21 mouse cellular contexts compared by ENCODE assay signal in the genomic region with DNA sequence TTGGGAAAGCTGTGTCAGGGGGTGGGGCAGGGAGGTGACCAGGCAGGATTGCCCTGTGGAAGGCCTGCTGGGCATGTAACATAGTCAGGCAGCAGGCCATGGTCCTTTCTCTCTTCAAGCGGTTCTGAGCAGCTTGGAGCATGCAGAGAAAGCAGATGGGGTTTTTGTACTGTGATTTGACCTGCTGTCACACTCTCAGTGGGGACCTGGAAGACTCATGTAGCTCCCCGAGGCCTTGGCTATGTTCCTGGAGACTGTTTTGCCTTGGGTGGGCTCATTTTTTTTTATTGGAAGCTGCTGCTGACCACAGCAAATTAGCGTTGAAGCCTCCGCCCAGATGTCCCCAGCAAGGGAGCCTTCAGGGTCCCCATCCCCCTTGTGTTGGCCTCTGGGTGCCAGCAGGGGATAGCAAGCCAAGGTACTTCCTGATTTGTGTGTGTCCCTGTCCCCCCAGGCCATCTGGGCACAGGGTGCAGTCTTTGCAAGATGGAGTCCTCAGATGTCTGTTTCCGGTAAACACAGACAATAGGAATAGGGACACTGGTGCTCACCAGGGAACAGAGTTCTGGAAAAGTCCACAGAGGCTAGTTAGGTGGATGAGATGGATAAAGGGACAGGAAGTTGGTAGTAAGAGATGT. TPM values are rescaled to one million over a fixed set of nuclear protein-coding genes. Genes with fewer than 3 reads are reported as not detected.
A peak's percentile ranks its signal among the peaks of the same experiment; 100 is the strongest.
DNase-seq lines count a peak whose midpoint lies in the region; ATAC-seq and TF ChIP-seq lines count a peak whose summit lies in the region.
"Had no signal": no experiment of that assay in that cellular context is flagged by ENCODE, and none has a peak within 500 bp of the region (broad histone marks: within the 10 kb centered on the region; RNA-seq: fewer than 3 reads in every experiment).

No protein-coding gene starts in this region.

- no peak overlapping the region for H3K4me3 ChIP-seq in gastrocnemius, adult 2 months
- H3K4me3 ChIP-seq in hindbrain, embryonic 15.5 days: no peak overlapping the region
- H3K4me3 ChIP-seq in heart, embryonic 10.5 days: no peak overlapping the region
- H3K4me3 ChIP-seq: embryonic facial prominence, embryonic 12.5 days; liver, embryonic 13.5 days; myocyte had no signal

- no peak overlapping the region for H3K4me2 ChIP-seq in hindbrain, embryonic 15.5 days
- H3K4me2 ChIP-seq: embryonic facial prominence, embryonic 12.5 days; liver, embryonic 13.5 days had no signal

- intact Hi-C loops in gastrocnemius, adult 2 months (cut with DNase I): no loop called here

- peak; percentile 66; the same call in 1 of the 2 replicates for ATAC-seq in hindbrain, embryonic 15.5 days (ENCODE audit: low FRiP score, low read depth)
- ATAC-seq: inflammation-experienced regulatory T-cells, adult 6 months had no signal

- TF ChIP-seq CTCF in gastrocnemius, adult 2 months (IDR thresholded peaks at IDR 0.05): no peak

- H3K27ac ChIP-seq in gastrocnemius, adult 2 months: peak overlapping the region; percentile 28; the same call in 1 of the 2 replicates
- H3K27ac ChIP-seq in hindbrain, embryonic 15.5 days (replicated peaks): no peak overlapping the region
- H3K27ac ChIP-seq in heart, embryonic 10.5 days: no peak overlapping the region
- H3K27ac ChIP-seq: embryonic facial prominence, embryonic 12.5 days; kidney, postnatal 0 days; liver, embryonic 13.5 days had no signal

- no peak for DNase-seq in gastrocnemius, adult 2 months
- DNase-seq in gastrocnemius, adult 8-10 months (ENCODE audit: low spot score in 2 of 2): no peak
- DNase-seq in brain, adult 2 months (ENCODE audit: low read depth, low spot score): peak; percentile 99
- DNase-seq in cerebellum, adult 8-10 months: peak; percentile 95
- DNase-seq in testis, postnatal 14 days (ENCODE audit: low spot score): no peak
- no peak for DNase-seq in frontal cortex, postnatal 10 days (ENCODE audit: low spot score in 2 of 2)
- DNase-seq in heart, embryonic 10.5 days (ENCODE audit: low spot score): no peak
- DNase-seq: layer of hippocampus, adult 9-11 months; liver, embryonic 13.5 days; lung, postnatal 10 days; thymus, postnatal 25 days had no signal

- H3K36me3 ChIP-seq in hindbrain, embryonic 15.5 days: no peaks in the 10 kb centered on the region
- H3K36me3 ChIP-seq in heart, embryonic 10.5 days: no peaks in the 10 kb centered on the region
- H3K36me3 ChIP-seq: embryonic facial prominence, embryonic 12.5 days; liver, embryonic 13.5 days had no signal

- H3K4me1 ChIP-seq in hindbrain, embryonic 15.5 days (replicated peaks): peaks cover 2% of the 10 kb centered on the region; the same call in 1 of the 2 replicates
- H3K4me1 ChIP-seq in heart, embryonic 10.5 days: peaks cover 15% of the 10 kb centered on the region; the same call in 1 of the 2 replicates

- no peak overlapping the region for H3K9ac ChIP-seq in hindbrain, embryonic 15.5 days
- H3K9ac ChIP-seq: embryonic facial prominence, embryonic 12.5 days; liver, embryonic 13.5 days had no signal

- H3K9me3 ChIP-seq in hindbrain, embryonic 15.5 days: no peaks in the 10 kb centered on the region
- no peaks in the 10 kb centered on the region for H3K9me3 ChIP-seq in heart, embryonic 10.5 days
- H3K9me3 ChIP-seq: embryonic facial prominence, embryonic 12.5 days; liver, embryonic 13.5 days had no signal

- 30% methylated on average over 5 of the region's 5 CpGs for WGBS in hindbrain, embryonic 15.5 days
- WGBS in heart, embryonic 10.5 days: 64% methylated on average over 5 of the region's 5 CpGs

- peaks cover 15% of the 10 kb centered on the region for H3K27me3 ChIP-seq in hindbrain, embryonic 15.5 days
- no peaks in the 10 kb centered on the region for H3K27me3 ChIP-seq in heart, embryonic 10.5 days (ENCODE audit: insufficient read depth, poor library complexity, severe bottlenecking)
- H3K27me3 ChIP-seq: embryonic facial prominence, embryonic 12.5 days had no signal

RNA-seq across cellular contexts. Expression of a gene that starts 13.9 kb away (rescaled TPM):
- 10 to 100 TPM in 1 of 2 experiments, 1 to 10 TPM in 1; 9.5 to 14.0 TPM for total RNA-seq in gastrocnemius, adult 2 months (2021)
- total RNA-seq in gastrocnemius, adult 8-10 months (2022): 1 to 10 TPM; 4.5 to 8.4 (median 7.1) TPM
- 18.6 and 20.7 TPM in 2 replicates for polyA plus RNA-seq in hindbrain, embryonic 15.5 days (2015; fragmentation: Nextera tagmentation; extraction: Ambion mirVana)
- polyA plus RNA-seq in heart, embryonic 10.5 days (2016; fragmentation: Nextera tagmentation; extraction: Ambion mirVana): 20.1 and 22.9 TPM in 2 replicates

RNA-seq across cellular contexts. Expression of a gene that starts 25.1 kb away (rescaled TPM):
- under 1 TPM; 0.06 to 0.15 TPM for total RNA-seq in gastrocnemius, adult 2 months (2021)
- total RNA-seq in gastrocnemius, adult 8-10 months (2022): under 1 TPM in 1 of 4 experiments, not detected in 3; 0.13 TPM
- polyA plus RNA-seq in hindbrain, embryonic 15.5 days (2015; fragmentation: Nextera tagmentation; extraction: Ambion mirVana): 1.3 and 1.6 TPM in 2 replicates
- 0.32 and 0.38 TPM in 2 replicates for polyA plus RNA-seq in heart, embryonic 10.5 days (2016; fragmentation: Nextera tagmentation; extraction: Ambion mirVana)
- polyA plus RNA-seq: inflammation-experienced regulatory T-cells, adult 6 months; myocyte had no signal

RNA-seq across cellular contexts. Expression of a gene that starts 25.2 kb away (rescaled TPM):
- not detected for total RNA-seq in gastrocnemius, adult 2 months (2021)
- total RNA-seq in gastrocnemius, adult 8-10 months (2022): not detected
- polyA plus RNA-seq in hindbrain, embryonic 15.5 days (2015; fragmentation: Nextera tagmentation; extraction: Ambion mirVana): 0.38 TPM in 1 of 2 replicates, not detected in the other
- polyA plus RNA-seq in heart, embryonic 10.5 days (2016; fragmentation: Nextera tagmentation; extraction: Ambion mirVana): not detected in 2 replicates
- total RNA-seq: adrenal gland, adult 18-20 months; gastrocnemius, postnatal 4 days; megakaryocyte-erythroid progenitor cell, adult 5-6 weeks had no signal
- polyA plus RNA-seq: embryonic facial prominence, embryonic 12.5 days; heart, embryonic 14.5 days; inflammation-experienced regulatory T-cells, adult 6 months; kidney, postnatal 0 days; myocyte had no signal

RNA-seq across cellular contexts. Expression of a gene that starts 34.9 kb away (rescaled TPM):
- not detected for total RNA-seq in gastrocnemius, adult 2 months (2021)
- not detected for total RNA-seq in gastrocnemius, adult 8-10 months (2022)
- not detected in 2 replicates for polyA plus RNA-seq in hindbrain, embryonic 15.5 days (2015; fragmentation: Nextera tagmentation; extraction: Ambion mirVana)
- not detected in 2 replicates for polyA plus RNA-seq in heart, embryonic 10.5 days (2016; fragmentation: Nextera tagmentation; extraction: Ambion mirVana)
- total RNA-seq: adrenal gland, adult 18-20 months; gastrocnemius, postnatal 4 days; left cerebral cortex, postnatal 10 days; megakaryocyte-erythroid progenitor cell, adult 5-6 weeks had no signal
- polyA plus RNA-seq: embryonic facial prominence, embryonic 12.5 days; heart, embryonic 14.5 days; inflammation-experienced regulatory T-cells, adult 6 months; kidney, postnatal 0 days; liver, embryonic 13.5 days; myocyte had no signal

RNA-seq across cellular contexts. Expression of a gene that starts 48.1 kb away (rescaled TPM):
- under 1 TPM; 0.36 to 0.54 TPM for total RNA-seq in gastrocnemius, adult 2 months (2021)
- 1 to 10 TPM in 1 of 4 experiments, under 1 TPM in 3; 0.29 to 1.2 (median 0.74) TPM for total RNA-seq in gastrocnemius, adult 8-10 months (2022)
- 3.5 TPM in 2 replicates for polyA plus RNA-seq in hindbrain, embryonic 15.5 days (2015; fragmentation: Nextera tagmentation; extraction: Ambion mirVana)
- 2.3 and 2.5 TPM in 2 replicates for polyA plus RNA-seq in heart, embryonic 10.5 days (2016; fragmentation: Nextera tagmentation; extraction: Ambion mirVana)
- total RNA-seq: megakaryocyte-erythroid progenitor cell, adult 5-6 weeks had no signal

Comparison
In these comparisons a context has a peak if more than half of its experiments do, and no peak if none do; other contexts are left out.
1. DNase-seq: peak in brain, adult 2 months (single experiment) and cerebellum, adult 8-10 months (single experiment); none in gastrocnemius, adult 2 months (single experiment), gastrocnemius, adult 8-10 months (0 of 2), testis, postnatal 14 days (single experiment), frontal cortex, postnatal 10 days (0 of 2) and heart, embryonic 10.5 days (single experiment).